Mouse (Mus musculus) forebrain, embryonic 13.5 days (tissue): ENCODE results near the gene Nav2. TPM values are rescaled to one million over a fixed set of nuclear protein-coding genes. Genes with fewer than 3 reads are reported as not detected.

Experiments
- ATAC-seq: fragments of 200-750 bp; cut with Nextera tagmentation; 2 replicates; pipeline ENCODE4 v1.8.0; 2017
- H3K27ac ChIP-seq: fragments of 300-500 bp; sonication (generic); 2 replicates; pipeline ENCODE4 v1.5.1; 2015; ENCODE audit warnings: inconsistent platforms, mild to moderate bottlenecking, moderate library complexity
- H3K27me3 ChIP-seq: fragments of 300-500 bp; sonication (generic); 2 replicates; pipeline ENCODE4 v1.6.1; 2015; ENCODE audit warnings: mild to moderate bottlenecking, inconsistent platforms
- H3K36me3 ChIP-seq: fragments of 300-500 bp; sonication (generic); 2 replicates; pipeline ENCODE4 v1.6.1; 2015; ENCODE audit warnings: mild to moderate bottlenecking, inconsistent platforms; ENCODE audit not compliant: poor library complexity, severe bottlenecking
- H3K4me1 ChIP-seq: fragments of 300-500 bp; sonication (generic); 2 replicates; pipeline ENCODE4 v1.6.1; 2015; ENCODE audit warnings: inconsistent platforms
- H3K4me2 ChIP-seq: fragments of 300-500 bp; sonication (generic); 2 replicates; pipeline ENCODE4 v1.6.1; 2015; ENCODE audit warnings: inconsistent platforms, mild to moderate bottlenecking, moderate library complexity
- H3K4me3 ChIP-seq: fragments of 300-500 bp; sonication (generic); 2 replicates; pipeline ENCODE4 v1.5.1; 2015; ENCODE audit warnings: mild to moderate bottlenecking, inconsistent platforms
- H3K9ac ChIP-seq: fragments of 300-500 bp; sonication (generic); 2 replicates; pipeline ENCODE4 v1.6.1; 2015; ENCODE audit warnings: mild to moderate bottlenecking, inconsistent platforms
- H3K9me3 ChIP-seq: fragments of 300-500 bp; sonication (generic); replicated peaks from 2 replicates; pipeline ENCODE4 v1.6.1; 2016; ENCODE audit warnings: inconsistent platforms
- WGBS: fragments of 180-500 bp; shearing (Covaris S2); methylation state at CpG from one replicate; pipeline ENCODE4 v1.1.7; 2015; 5-methylcytosine and 5-hydroxymethylcytosine counted together
- polyA plus RNA-seq: library from polyadenylated mRNA; unstranded; fragments of >200 nt; fragmentation: Nextera tagmentation; extraction: Ambion mirVana; gene quantifications from 2 replicates; pipeline ENCODE4 v1.2.1, GENCODE M21; 2015

Nav2 gene
- polyA plus RNA-seq, 1 experiment from 2014 or later, result 11.2 TPM

DNA sequence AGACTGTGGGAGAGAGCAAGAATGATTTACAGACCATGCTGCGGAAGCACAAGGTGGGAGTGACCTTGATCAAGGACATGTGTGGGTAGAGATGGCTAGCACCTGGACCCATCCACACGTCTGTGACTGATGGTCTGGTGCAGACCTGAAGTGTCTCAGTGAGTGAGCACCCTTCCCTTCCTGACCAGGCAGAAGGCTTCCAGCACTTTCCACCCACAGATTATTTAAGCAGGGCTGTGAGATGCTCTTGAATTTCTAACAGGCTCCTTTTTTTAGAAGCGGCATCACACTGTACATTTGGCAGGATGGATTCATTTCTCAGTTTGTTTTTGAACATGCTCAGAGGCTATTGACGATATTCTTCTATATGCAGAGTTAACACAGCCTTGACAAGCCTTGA is 369.2 kb downstream of the Nav2 start:
- no peak overlapping the region for H3K4me2 ChIP-seq
- no peak overlapping the region for H3K27ac ChIP-seq

GRCm38 (mm10) chr7:49278531-49278930 is 370.0 kb downstream of the Nav2 start:
- Histone ChIP-seq H3K27me3 (peaks cover 2% of the 10 kb centered on the region), H3K4me1 (peaks cover 13% of the 10 kb centered on the region), H3K27ac (no peak overlapping the region), H3K9ac (no peak overlapping the region), H3K9me3 (no peaks in the 10 kb centered on the region), H3K4me2 (no peak overlapping the region), H3K36me3 (no peaks in the 10 kb centered on the region), H3K4me3 (no peak overlapping the region)
- WGBS, result 61% methylated on average over 2 of the region's 2 CpGs
- ATAC-seq, result no peak

More for the DNA sequence above, 369.2 kb downstream of the Nav2 start:
- WGBS, result 89% methylated on average over 4 of the region's 4 CpGs
- Histone ChIP-seq H3K36me3 (no peaks in the 10 kb centered on the region), H3K4me1 (peaks cover 20% of the 10 kb centered on the region), H3K9me3 (no peaks in the 10 kb centered on the region), H3K27me3 (peaks cover 8% of the 10 kb centered on the region), H3K9ac (no peak overlapping the region), H3K4me3 (no peak overlapping the region)
- ATAC-seq, result no peak

DNA sequence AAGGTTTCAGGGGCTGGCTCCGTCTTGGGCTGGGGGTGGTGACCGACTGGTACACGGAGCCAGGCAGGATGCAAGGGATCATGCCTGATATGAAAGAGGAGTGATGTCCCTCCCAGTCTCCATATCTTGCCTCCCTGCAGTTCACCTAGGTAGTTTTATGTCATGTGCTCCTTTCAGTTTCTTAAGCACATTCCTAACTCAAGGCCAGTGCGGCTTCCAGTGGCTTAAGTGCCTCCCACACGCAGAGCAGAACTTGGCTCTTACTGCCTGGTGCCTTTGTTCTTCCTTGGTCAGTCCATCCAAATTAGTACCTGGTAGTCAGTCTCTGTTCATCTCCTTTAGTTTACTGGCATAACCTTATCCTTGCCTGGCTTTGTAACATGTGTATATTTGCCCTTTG is 371.9 kb downstream of the Nav2 start:
- Histone ChIP-seq H3K9me3 (no peaks in the 10 kb centered on the region), H3K27me3 (no peaks in the 10 kb centered on the region; the same call in 1 of the 2 replicates), H3K36me3 (no peaks in the 10 kb centered on the region), H3K9ac (no peak overlapping the region), H3K4me1 (peaks cover 6% of the 10 kb centered on the region; the same call in 1 of the 2 replicates), H3K4me3 (no peak overlapping the region), H3K27ac (no peak overlapping the region), H3K4me2 (no peak overlapping the region)
- 87% methylated on average over 5 of the region's 5 CpGs for WGBS
- no peak for ATAC-seq

DNA sequence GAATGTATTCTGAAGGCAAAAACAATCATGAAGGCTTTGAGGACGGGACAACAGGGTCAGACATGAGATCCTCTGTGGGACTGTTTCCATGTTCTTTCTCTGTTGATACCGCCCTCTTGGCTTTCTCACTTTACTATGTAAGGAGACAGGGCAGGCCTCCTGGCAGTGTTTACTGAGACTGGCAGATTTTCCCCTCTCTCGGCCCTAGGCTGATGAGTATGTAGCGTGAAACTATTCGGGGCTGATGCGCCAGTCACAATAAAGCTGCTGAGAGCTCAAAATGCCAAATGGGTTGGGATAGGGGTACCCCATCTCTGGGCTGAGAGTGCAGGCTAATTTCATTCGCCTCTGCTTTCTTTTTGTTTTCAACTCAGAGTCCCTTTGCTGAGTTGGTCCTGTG is 373.9 kb downstream of the Nav2 start:
- H3K27me3 ChIP-seq, result no peaks in the 10 kb centered on the region; the same call in 1 of the 2 replicates
- WGBS, result 70% methylated on average over 7 of the region's 7 CpGs
- peak; percentile 65; the same call in 1 of the 2 replicates for ATAC-seq
- H3K4me3 ChIP-seq, result no peak overlapping the region
- no peak overlapping the region for H3K9ac ChIP-seq
- H3K4me1 ChIP-seq, result peaks cover 5% of the 10 kb centered on the region; the same call in 1 of the 2 replicates
- H3K9me3 ChIP-seq, result no peaks in the 10 kb centered on the region
- H3K4me2 ChIP-seq, result no peak overlapping the region
- H3K36me3 ChIP-seq, result no peaks in the 10 kb centered on the region
- H3K27ac ChIP-seq, result no peak overlapping the region

- Histone ChIP-seq H3K9me3 (no peaks in the 10 kb centered on the region), H3K27ac (no peak overlapping the region), H3K36me3 (no peaks in the 10 kb centered on the region), H3K27me3 (no peaks in the 10 kb centered on the region; the same call in 1 of the 2 replicates), H3K4me2 (no peak overlapping the region), H3K4me3 (no peak overlapping the region), H3K9ac (no peak overlapping the region), H3K4me1 (peaks cover 5% of the 10 kb centered on the region; the same call in 1 of the 2 replicates)
- 83% methylated on average over 11 of the region's 11 CpGs for WGBS
- ATAC-seq, result no peak
Observed at GRCm38 (mm10) chr7:49283507-49284361, 375.2 kb downstream of the Nav2 start.

GRCm38 (mm10) chr7:49288186-49288585 is 379.7 kb downstream of the Nav2 start:
- H3K4me3 ChIP-seq, result no peak overlapping the region
- ATAC-seq, result peak; percentile 22; the same call in 1 of the 2 replicates
- whole genome bisulfite sequencing, result 82% methylated on average over 8 of the region's 8 CpGs
- no peaks in the 10 kb centered on the region for H3K9me3 ChIP-seq
- H3K4me2 ChIP-seq, result no peak overlapping the region
- no peaks in the 10 kb centered on the region for H3K27me3 ChIP-seq
- H3K9ac ChIP-seq, result no peak overlapping the region
- H3K27ac ChIP-seq, result no peak overlapping the region
- no peaks in the 10 kb centered on the region for H3K36me3 ChIP-seq
- H3K4me1 ChIP-seq, result no peaks in the 10 kb centered on the region

- no peak for ATAC-seq
- Histone ChIP-seq H3K4me2 (no peak overlapping the region), H3K27ac (no peak overlapping the region), H3K9me3 (no peaks in the 10 kb centered on the region), H3K27me3 (no peaks in the 10 kb centered on the region), H3K9ac (no peak overlapping the region), H3K36me3 (no peaks in the 10 kb centered on the region), H3K4me1 (no peaks in the 10 kb centered on the region), H3K4me3 (no peak overlapping the region)
- 93% methylated on average over 4 of the region's 4 CpGs for WGBS
Observed at GRCm38 (mm10) chr7:49290308-49290707, 381.8 kb downstream of the Nav2 start.

DNA sequence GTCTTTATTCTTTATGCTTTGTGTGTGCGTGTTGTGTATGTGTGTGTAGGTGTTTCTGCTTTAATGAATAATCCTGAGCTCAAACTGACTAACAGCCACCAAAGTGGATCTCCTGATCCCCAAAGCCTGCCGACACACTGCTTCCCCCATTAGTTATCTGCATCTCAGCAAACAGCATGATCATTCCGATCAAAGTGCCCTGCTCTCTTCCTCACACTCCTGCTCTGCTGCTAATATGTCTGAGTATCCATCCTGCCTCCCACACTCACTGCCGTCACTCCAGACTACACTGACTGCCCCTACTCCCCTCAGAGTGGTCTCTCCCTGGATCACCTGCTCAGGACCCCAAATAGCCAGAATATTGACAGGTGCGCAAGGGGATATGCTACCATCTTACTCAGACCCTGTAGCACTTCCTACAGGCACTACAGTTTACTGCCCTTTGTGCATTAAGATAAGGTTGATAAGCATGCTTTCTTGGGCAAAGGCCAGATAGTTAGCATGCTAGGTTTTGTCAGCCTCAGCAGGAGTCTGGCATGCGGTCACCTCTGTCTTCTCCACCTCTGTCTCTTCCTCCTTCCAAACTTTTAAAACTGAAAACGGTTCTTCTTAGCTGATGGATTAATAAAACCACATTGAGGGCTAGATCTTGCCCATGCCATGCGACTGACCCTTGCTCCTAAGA is 382.8 kb downstream of the Nav2 start:
- WGBS, result 95% methylated on average over 8 of the region's 8 CpGs
- Histone ChIP-seq H3K4me3 (no peak overlapping the region), H3K9ac (no peak overlapping the region), H3K4me1 (no peaks in the 10 kb centered on the region), H3K27ac (no peak overlapping the region), H3K27me3 (no peaks in the 10 kb centered on the region), H3K4me2 (no peak overlapping the region), H3K36me3 (no peaks in the 10 kb centered on the region), H3K9me3 (no peaks in the 10 kb centered on the region)
- no peak for ATAC-seq

DNA sequence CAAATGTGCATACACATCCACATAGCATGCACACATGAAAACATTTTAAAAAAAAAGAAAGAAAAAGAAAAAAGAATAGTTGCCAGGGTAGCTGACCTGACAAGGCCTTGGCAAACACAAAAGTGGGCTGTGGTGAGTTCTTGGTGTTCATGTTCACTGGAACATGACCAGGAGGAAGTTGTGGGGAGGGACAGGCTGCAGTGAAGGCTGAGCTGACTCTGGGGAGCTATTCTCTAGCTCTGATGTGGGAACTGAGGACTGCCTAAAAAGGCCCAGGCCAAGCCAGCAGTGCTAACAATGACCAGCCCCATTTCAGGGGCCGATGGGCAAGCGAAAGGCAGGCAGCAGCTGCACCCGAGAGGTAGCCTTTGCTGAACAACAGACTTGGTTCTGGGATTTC is 388.6 kb downstream of the Nav2 start:
- 76% methylated on average over 3 of the region's 3 CpGs for WGBS
- ATAC-seq, result no peak

DNA sequence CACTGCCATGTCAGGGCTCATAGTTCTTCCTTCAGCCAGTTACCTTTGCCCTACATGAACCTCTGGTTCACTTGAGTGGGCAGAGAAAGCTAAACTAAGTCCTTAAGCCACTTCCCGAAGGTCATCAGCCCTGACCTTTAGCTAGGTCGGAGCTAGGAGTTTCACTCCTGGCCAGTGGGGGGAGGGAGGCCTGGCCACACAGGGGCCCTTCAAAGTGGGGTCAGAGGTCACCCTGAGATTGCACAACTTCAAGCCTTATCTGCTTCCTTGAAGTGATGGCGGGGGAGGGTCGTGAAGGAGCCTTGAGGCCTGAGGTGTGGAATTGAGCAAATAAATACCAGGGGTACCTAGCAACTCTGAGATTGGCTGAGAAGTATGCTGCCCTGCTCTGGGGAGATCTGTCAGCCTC is 389.9 kb downstream of the Nav2 start:
- H3K36me3 ChIP-seq, result no peaks in the 10 kb centered on the region
- no peak overlapping the region for H3K4me3 ChIP-seq
- no peak overlapping the region for H3K27ac ChIP-seq
- 32% methylated on average over 4 of the region's 4 CpGs for WGBS
- H3K27me3 ChIP-seq, result peaks cover 13% of the 10 kb centered on the region; the same call in 1 of the 2 replicates
- H3K9me3 ChIP-seq, result no peaks in the 10 kb centered on the region
- no peak overlapping the region for H3K4me2 ChIP-seq
- no peak overlapping the region; the same call in 1 of the 2 replicates for H3K9ac ChIP-seq
- H3K4me1 ChIP-seq, result no peaks in the 10 kb centered on the region
- no peak for ATAC-seq

More for the DNA sequence above, 388.6 kb downstream of the Nav2 start:
- H3K4me3 ChIP-seq, result no peak overlapping the region
- H3K4me2 ChIP-seq, result no peak overlapping the region
- H3K9me3 ChIP-seq, result no peaks in the 10 kb centered on the region
- H3K36me3 ChIP-seq, result no peaks in the 10 kb centered on the region
- no peaks in the 10 kb centered on the region for H3K4me1 ChIP-seq
- H3K27me3 ChIP-seq, result 0 out of 2 replicates have a peak, but pooled peaks cover 2% of the 10 kb centered on the region
- no peak overlapping the region for H3K27ac ChIP-seq
- no peak overlapping the region for H3K9ac ChIP-seq

DNA sequence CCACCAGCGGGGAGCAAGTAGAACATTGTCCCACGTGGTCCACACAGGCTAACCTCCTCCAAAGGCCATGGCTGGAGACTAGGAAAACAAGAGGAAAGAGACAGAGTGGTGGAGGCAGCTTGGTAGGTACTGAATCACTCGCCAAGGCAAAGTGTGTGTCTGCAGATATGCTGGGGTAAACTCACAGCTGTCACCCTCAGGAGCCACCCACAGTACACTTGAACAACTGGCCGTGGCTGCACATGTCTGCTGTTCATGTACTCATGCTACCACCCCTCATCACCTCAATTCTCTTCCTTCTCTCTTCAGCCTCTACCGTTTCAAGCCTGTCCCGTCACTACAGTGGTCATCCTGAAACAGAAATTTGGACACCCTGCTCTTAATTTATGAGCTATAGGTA is 393.0 kb downstream of the Nav2 start:
- ATAC-seq, result no peak
- Histone ChIP-seq H3K36me3 (no peaks in the 10 kb centered on the region), H3K27me3 (peaks cover 22% of the 10 kb centered on the region), H3K4me3 (no peak overlapping the region), H3K9ac (no peak overlapping the region), H3K27ac (no peak overlapping the region), H3K4me2 (no peak overlapping the region), H3K4me1 (peaks cover 17% of the 10 kb centered on the region; the same call in 1 of the 2 replicates), H3K9me3 (no peaks in the 10 kb centered on the region)
- WGBS, result 85% methylated on average over 6 of the region's 6 CpGs
